Mouse (Mus musculus): Measurements from ENCODE around the gene Smim22. TPM values are rescaled to one million over a fixed set of nuclear protein-coding genes. Genes with fewer than 3 reads are reported as not detected.

Gene Smim22
- polyA plus RNA-seq, 1 experiment from 2014 or later, result 4.1 TPM

GRCm38 (mm10) chr16:4976180-4976579, 30.9 kb upstream of the Smim22 start:
- ATAC-seq (ENCODE audit: low FRiP score, low read depth), result no peak
- 75% methylated on average over 2 of the region's 2 CpGs for WGBS
- no peak overlapping the region for H3K4me3 ChIP-seq
- no peak overlapping the region for H3K27ac ChIP-seq
- no peaks in the 10 kb centered on the region for H3K27me3 ChIP-seq
- no peak overlapping the region for H3K4me2 ChIP-seq (replicated peaks)
- no peak overlapping the region for H3K9ac ChIP-seq
- H3K36me3 ChIP-seq, result no peaks in the 10 kb centered on the region
- H3K9me3 ChIP-seq, result no peaks in the 10 kb centered on the region
- no peaks in the 10 kb centered on the region for H3K4me1 ChIP-seq

- Histone ChIP-seq H3K9ac (no peak overlapping the region), H3K27me3 (no peaks in the 10 kb centered on the region), H3K4me1 (no peaks in the 10 kb centered on the region), H3K27ac (no peak overlapping the region), H3K36me3 (no peaks in the 10 kb centered on the region), H3K9me3 (no peaks in the 10 kb centered on the region), H3K4me2 (replicated peaks) (no peak overlapping the region), H3K4me3 (no peak overlapping the region)
- 66% methylated on average over 5 of the region's 5 CpGs for WGBS
- no peak for ATAC-seq (ENCODE audit: low FRiP score, low read depth)
Observed at GRCm38 (mm10) chr16:4978275-4979051, 28.6 kb upstream of the Smim22 start.

- Histone ChIP-seq H3K27ac (no peak overlapping the region), H3K4me1 (no peaks in the 10 kb centered on the region), H3K4me3 (no peak overlapping the region), H3K4me2 (replicated peaks) (no peak overlapping the region), H3K27me3 (no peaks in the 10 kb centered on the region), H3K9ac (no peak overlapping the region), H3K9me3 (no peaks in the 10 kb centered on the region), H3K36me3 (no peaks in the 10 kb centered on the region)
- WGBS, result 73% methylated on average over 4 of the region's 4 CpGs
- ATAC-seq (ENCODE audit: low FRiP score, low read depth), result no peak
Observed at GRCm38 (mm10) chr16:4979755-4980380, 27.2 kb upstream of the Smim22 start.

- Histone ChIP-seq H3K4me2 (replicated peaks) (no peak overlapping the region), H3K9ac (no peak overlapping the region), H3K4me3 (no peak overlapping the region), H3K9me3 (no peaks in the 10 kb centered on the region), H3K27me3 (no peaks in the 10 kb centered on the region), H3K4me1 (no peaks in the 10 kb centered on the region), H3K27ac (no peak overlapping the region), H3K36me3 (no peaks in the 10 kb centered on the region)
- 90% methylated on average over 12 of the region's 12 CpGs for WGBS
- no peak for ATAC-seq (ENCODE audit: low FRiP score, low read depth)
Observed at GRCm38 (mm10) chr16:4984717-4985116, 22.4 kb upstream of the Smim22 start.

GRCm38 (mm10) chr16:4993276-4993675, 13.8 kb upstream of the Smim22 start:
- 84% methylated on average over 4 of the region's 4 CpGs for WGBS
- no peak overlapping the region for H3K27ac ChIP-seq
- no peak for ATAC-seq (ENCODE audit: low FRiP score, low read depth)
- H3K4me2 ChIP-seq (replicated peaks), result no peak overlapping the region
- no peak overlapping the region for H3K9ac ChIP-seq
- H3K27me3 ChIP-seq, result no peaks in the 10 kb centered on the region
- no peaks in the 10 kb centered on the region for H3K36me3 ChIP-seq
- no peaks in the 10 kb centered on the region for H3K9me3 ChIP-seq
- no peak overlapping the region for H3K4me3 ChIP-seq
- H3K4me1 ChIP-seq, result peaks cover 5% of the 10 kb centered on the region; the same call in 1 of the 2 replicates

- H3K27me3 ChIP-seq, result no peaks in the 10 kb centered on the region
- H3K4me1 ChIP-seq, result peaks cover 5% of the 10 kb centered on the region; the same call in 1 of the 2 replicates
- H3K36me3 ChIP-seq, result no peaks in the 10 kb centered on the region
- H3K9me3 ChIP-seq, result no peaks in the 10 kb centered on the region
- H3K27ac ChIP-seq, result no peak within 1 kb of the TSS
- H3K4me3 ChIP-seq, result no peak within 1 kb of the TSS
- no peak for ATAC-seq (ENCODE audit: low FRiP score, low read depth)
- no peak within 1 kb of the TSS for H3K9ac ChIP-seq
- no peak within 1 kb of the TSS for H3K4me2 ChIP-seq (replicated peaks)
- 29% methylated on average over 3 of the region's 3 CpGs for WGBS
Observed at GRCm38 (mm10) chr16:4997553-4997952, 9.5 kb upstream of the Smim22 start, which contains the start of gene Sept12. TSS of gene Sept12 (minus strand) at chr16:4997852.

- H3K4me1 ChIP-seq, result peaks cover 5% of the 10 kb centered on the region; the same call in 1 of the 2 replicates
- WGBS, result 51% methylated on average over 1 of the region's 1 CpGs
Observed at GRCm38 (mm10) chr16:4998984-4999383, 8.1 kb upstream of the Smim22 start.

GRCm38 (mm10) chr16:5000611-5001010, 6.5 kb upstream of the Smim22 start:
- no peak for ATAC-seq (ENCODE audit: low FRiP score, low read depth)
- Histone ChIP-seq H3K9ac (no peak overlapping the region), H3K9me3 (no peaks in the 10 kb centered on the region), H3K4me1 (peaks cover 5% of the 10 kb centered on the region; the same call in 1 of the 2 replicates), H3K4me2 (replicated peaks) (no peak overlapping the region), H3K36me3 (no peaks in the 10 kb centered on the region), H3K27me3 (no peaks in the 10 kb centered on the region), H3K4me3 (no peak overlapping the region), H3K27ac (no peak overlapping the region)
- WGBS, result 66% methylated on average over 3 of the region's 3 CpGs

More at GRCm38 (mm10) chr16:4998984-4999383, 8.1 kb upstream of the Smim22 start:
- Histone ChIP-seq H3K36me3 (no peaks in the 10 kb centered on the region), H3K4me2 (replicated peaks) (no peak overlapping the region), H3K9me3 (no peaks in the 10 kb centered on the region), H3K27me3 (no peaks in the 10 kb centered on the region), H3K4me3 (no peak overlapping the region), H3K27ac (no peak overlapping the region), H3K9ac (no peak overlapping the region)
- ATAC-seq (ENCODE audit: low FRiP score, low read depth), result no peak

GRCm38 (mm10) chr16:5007492-5007891, 404 bp downstream of the Smim22 start:
- no peak for ATAC-seq (ENCODE audit: low FRiP score, low read depth)
- peaks cover 16% of the 10 kb centered on the region; the same call in 1 of the 2 replicates for H3K36me3 ChIP-seq
- 48% methylated on average over 6 of the region's 6 CpGs for WGBS
- H3K4me2 ChIP-seq (replicated peaks), result no peak overlapping the region
- H3K9ac ChIP-seq, result no peak overlapping the region
- no peaks in the 10 kb centered on the region for H3K9me3 ChIP-seq
- H3K27ac ChIP-seq, result no peak overlapping the region
- no peaks in the 10 kb centered on the region for H3K27me3 ChIP-seq
- no peak overlapping the region for H3K4me3 ChIP-seq
- H3K4me1 ChIP-seq, result peaks cover 6% of the 10 kb centered on the region

- ATAC-seq (ENCODE audit: low FRiP score, low read depth), result no peak
Observed at GRCm38 (mm10) chr16:5008076-5008475, 988 bp downstream of the Smim22 start.

GRCm38 (mm10) chr16:5010371-5010935, 3.4 kb downstream of the Smim22 start:
- no peaks in the 10 kb centered on the region for H3K27me3 ChIP-seq
- no peak overlapping the region for H3K4me3 ChIP-seq
- ATAC-seq (ENCODE audit: low FRiP score, low read depth), result no peak
- H3K4me2 ChIP-seq (replicated peaks), result no peak overlapping the region
- no peak overlapping the region for H3K9ac ChIP-seq
- WGBS, result 85% methylated on average over 10 of the region's 10 CpGs
- H3K4me1 ChIP-seq, result peaks cover 10% of the 10 kb centered on the region
- H3K27ac ChIP-seq, result no peak overlapping the region
- peaks cover 26% of the 10 kb centered on the region for H3K36me3 ChIP-seq
- no peaks in the 10 kb centered on the region for H3K9me3 ChIP-seq

More at GRCm38 (mm10) chr16:5008076-5008475, 988 bp downstream of the Smim22 start:
- WGBS, result 79% methylated on average over 12 of the region's 12 CpGs
- Histone ChIP-seq H3K27me3 (no peaks in the 10 kb centered on the region), H3K36me3 (peaks cover 16% of the 10 kb centered on the region; the same call in 1 of the 2 replicates), H3K9ac (no peak overlapping the region), H3K9me3 (no peaks in the 10 kb centered on the region), H3K4me2 (replicated peaks) (no peak overlapping the region), H3K4me1 (peaks cover 10% of the 10 kb centered on the region), H3K27ac (no peak overlapping the region), H3K4me3 (no peak overlapping the region)

GRCm38 (mm10) chr16:5011285-5011684, 4.2 kb downstream of the Smim22 start:
- WGBS, result 78% methylated on average over 7 of the region's 7 CpGs
- no peak overlapping the region for H3K4me2 ChIP-seq (replicated peaks)
- no peaks in the 10 kb centered on the region for H3K27me3 ChIP-seq
- H3K36me3 ChIP-seq, result peaks cover 35% of the 10 kb centered on the region
- H3K9me3 ChIP-seq, result no peaks in the 10 kb centered on the region
- no peak overlapping the region for H3K9ac ChIP-seq
- H3K4me3 ChIP-seq, result no peak overlapping the region
- ATAC-seq (ENCODE audit: low FRiP score, low read depth), result no peak
- H3K4me1 ChIP-seq, result peaks cover 10% of the 10 kb centered on the region
- no peak overlapping the region for H3K27ac ChIP-seq
